Mouse (Mus musculus): ENCODE data around the gene Zcchc8. TPM values are rescaled to one million over a fixed set of nuclear protein-coding genes. Genes with fewer than 3 reads are reported as not detected.

Gene Zcchc8
- total RNA-seq, 1 experiment from 2014 or later = 95.3 TPM

- no peak for ATAC-seq (replicated peaks in 1 of 2; ENCODE audit: insufficient read depth in 1 of 2, low FRiP score in 2 of 2, low TSS enrichment in 1 of 2, low read depth in 1 of 2, poor library complexity in 2 of 2, severe bottlenecking in 2 of 2)
Observed at GRCm38 (mm10) chr5:123696244-123696643, 24.7 kb downstream of the Zcchc8 start.

- ATAC-seq (replicated peaks in 1 of 2; ENCODE audit: insufficient read depth in 1 of 2, low FRiP score in 2 of 2, low TSS enrichment in 1 of 2, low read depth in 1 of 2, poor library complexity in 2 of 2, severe bottlenecking in 2 of 2) = no peak
Observed at GRCm38 (mm10) chr5:123694468-123694867, 26.4 kb downstream of the Zcchc8 start.

- peak; percentile 20 to 37; a peak in 2 of 4 replicates for ATAC-seq (replicated peaks in 1 of 2; ENCODE audit: insufficient read depth in 1 of 2, low FRiP score in 2 of 2, low TSS enrichment in 1 of 2, low read depth in 1 of 2, poor library complexity in 2 of 2, severe bottlenecking in 2 of 2)
Observed at GRCm38 (mm10) chr5:123684221-123685144, 36.4 kb downstream of the Zcchc8 start, which contains the start of gene Clip1. Gene Clip1 (minus strand): TSS chr5:123684618.

- no peak for ATAC-seq (replicated peaks in 1 of 2; ENCODE audit: insufficient read depth in 1 of 2, low FRiP score in 2 of 2, low TSS enrichment in 1 of 2, low read depth in 1 of 2, poor library complexity in 2 of 2, severe bottlenecking in 2 of 2)
Observed at GRCm38 (mm10) chr5:123683377-123684220, 37.3 kb downstream of the Zcchc8 start.

- ATAC-seq (replicated peaks in 1 of 2; ENCODE audit: insufficient read depth in 1 of 2, low FRiP score in 2 of 2, low TSS enrichment in 1 of 2, low read depth in 1 of 2, poor library complexity in 2 of 2, severe bottlenecking in 2 of 2) = no peak
Observed at GRCm38 (mm10) chr5:123683043-123683376, 37.9 kb downstream of the Zcchc8 start.

GRCm38 (mm10) chr5:123682372-123682771 lies 38.5 kb downstream of the Zcchc8 start:
- ATAC-seq (replicated peaks in 1 of 2; ENCODE audit: insufficient read depth in 1 of 2, low FRiP score in 2 of 2, low TSS enrichment in 1 of 2, low read depth in 1 of 2, poor library complexity in 2 of 2, severe bottlenecking in 2 of 2) = peak; percentile 46 to 71; a peak in 3 of 4 replicates

GRCm38 (mm10) chr5:123679546-123680263 lies 41.2 kb downstream of the Zcchc8 start:
- ATAC-seq (replicated peaks in 1 of 2; ENCODE audit: insufficient read depth in 1 of 2, low FRiP score in 2 of 2, low TSS enrichment in 1 of 2, low read depth in 1 of 2, poor library complexity in 2 of 2, severe bottlenecking in 2 of 2) = no peak

- ATAC-seq (replicated peaks in 1 of 2; ENCODE audit: insufficient read depth in 1 of 2, low FRiP score in 2 of 2, low TSS enrichment in 1 of 2, low read depth in 1 of 2, poor library complexity in 2 of 2, severe bottlenecking in 2 of 2) = no peak
Observed at GRCm38 (mm10) chr5:123679106-123679505, 41.8 kb downstream of the Zcchc8 start.

GRCm38 (mm10) chr5:123675717-123676116 lies 45.2 kb downstream of the Zcchc8 start:
- no peak for ATAC-seq (replicated peaks in 1 of 2; ENCODE audit: insufficient read depth in 1 of 2, low FRiP score in 2 of 2, low TSS enrichment in 1 of 2, low read depth in 1 of 2, poor library complexity in 2 of 2, severe bottlenecking in 2 of 2)

GRCm38 (mm10) chr5:123675221-123675620 lies 45.7 kb downstream of the Zcchc8 start:
- ATAC-seq (replicated peaks in 1 of 2; ENCODE audit: insufficient read depth in 1 of 2, low FRiP score in 2 of 2, low TSS enrichment in 1 of 2, low read depth in 1 of 2, poor library complexity in 2 of 2, severe bottlenecking in 2 of 2) = no peak

- ATAC-seq (replicated peaks in 1 of 2; ENCODE audit: insufficient read depth in 1 of 2, low FRiP score in 2 of 2, low TSS enrichment in 1 of 2, low read depth in 1 of 2, poor library complexity in 2 of 2, severe bottlenecking in 2 of 2) = no peak
Observed at GRCm38 (mm10) chr5:123671473-123671820, 49.5 kb downstream of the Zcchc8 start.

- ATAC-seq (replicated peaks in 1 of 2; ENCODE audit: insufficient read depth in 1 of 2, low FRiP score in 2 of 2, low TSS enrichment in 1 of 2, low read depth in 1 of 2, poor library complexity in 2 of 2, severe bottlenecking in 2 of 2) = peak; percentile 46 to 61
Observed at GRCm38 (mm10) chr5:123670800-123671472, 50.0 kb downstream of the Zcchc8 start.

GRCm38 (mm10) chr5:123669991-123670799 lies 50.7 kb downstream of the Zcchc8 start:
- ATAC-seq (replicated peaks in 1 of 2; ENCODE audit: insufficient read depth in 1 of 2, low FRiP score in 2 of 2, low TSS enrichment in 1 of 2, low read depth in 1 of 2, poor library complexity in 2 of 2, severe bottlenecking in 2 of 2) = peak; percentile 26 to 63

- ATAC-seq (replicated peaks in 1 of 2; ENCODE audit: insufficient read depth in 1 of 2, low FRiP score in 2 of 2, low TSS enrichment in 1 of 2, low read depth in 1 of 2, poor library complexity in 2 of 2, severe bottlenecking in 2 of 2) = no peak
Observed at GRCm38 (mm10) chr5:123667915-123668314, 53.0 kb downstream of the Zcchc8 start.

- ATAC-seq (replicated peaks in 1 of 2; ENCODE audit: insufficient read depth in 1 of 2, low FRiP score in 2 of 2, low TSS enrichment in 1 of 2, low read depth in 1 of 2, poor library complexity in 2 of 2, severe bottlenecking in 2 of 2) = no peak
Observed at GRCm38 (mm10) chr5:123665956-123666355, 54.9 kb downstream of the Zcchc8 start.

- ATAC-seq (replicated peaks in 1 of 2; ENCODE audit: insufficient read depth in 1 of 2, low FRiP score in 2 of 2, low TSS enrichment in 1 of 2, low read depth in 1 of 2, poor library complexity in 2 of 2, severe bottlenecking in 2 of 2) = no peak
Observed at GRCm38 (mm10) chr5:123664329-123664728, 56.6 kb downstream of the Zcchc8 start.

All from hematopoietic stem cell, adult 5-6 weeks (primary cell).